Mouse (Mus musculus) stomach, embryonic 16.5 days (tissue): ENCODE data around the gene Rock2. TPM values are rescaled to one million over a fixed set of nuclear protein-coding genes. Genes with fewer than 3 reads are reported as not detected.

Experiments used
- ATAC-seq: fragments of 200-750 bp; cut with Nextera tagmentation; 2 replicates; pipeline ENCODE4 v1.8.0; 2017; ENCODE audit warnings: moderate number of reproducible peaks, moderate TSS enrichment; ENCODE audit not compliant: insufficient read depth, low FRiP score
- H3K27ac ChIP-seq: fragments of 300-500 bp; sonication (generic); 2 replicates; pipeline ENCODE4 v1.5.1; 2014; ENCODE audit warnings: low read length
- H3K27me3 ChIP-seq: fragments of 300-500 bp; sonication (generic); 2 replicates; pipeline ENCODE4 v1.6.1; 2014; ENCODE audit warnings: low read length, control low read depth, mixed read lengths; ENCODE audit not compliant: control insufficient read depth, insufficient read depth
- H3K36me3 ChIP-seq: fragments of 300-500 bp; sonication (generic); 2 replicates; pipeline ENCODE4 v1.6.1; 2014; ENCODE audit warnings: low read length; ENCODE audit not compliant: control insufficient read depth, insufficient read depth
- H3K4me1 ChIP-seq: fragments of 300-500 bp; sonication (generic); 2 replicates; pipeline ENCODE4 v1.6.1; 2014; ENCODE audit warnings: low read length, control low read depth, mixed read lengths; ENCODE audit not compliant: control insufficient read depth, insufficient read depth
- H3K4me2 ChIP-seq: fragments of 300-500 bp; sonication (generic); 2 replicates; pipeline ENCODE4 v1.6.1; 2014; ENCODE audit warnings: low read depth, low read length, mixed read lengths
- H3K4me3 ChIP-seq: fragments of 300-500 bp; sonication (generic); replicated peaks from 2 replicates; pipeline ENCODE4 v1.5.1; 2014; ENCODE audit warnings: mild to moderate bottlenecking, low read length
- H3K9ac ChIP-seq: fragments of 300-500 bp; sonication (generic); 2 replicates; pipeline ENCODE4 v1.6.1; 2014; ENCODE audit warnings: low read length
- H3K9me3 ChIP-seq: fragments of 300-500 bp; sonication (generic); replicated peaks from 2 replicates; pipeline ENCODE4 v1.6.1; 2016; ENCODE audit warnings: low read length, control low read depth; ENCODE audit not compliant: control insufficient read depth
- whole genome bisulfite sequencing: fragments of 180-500 bp; shearing (Covaris S2); extraction: QIAGEN DNeasy Blood & Tissue Kit; methylation state at CpG from one replicate; pipeline ENCODE4 v1.1.7; 2014; 5-methylcytosine and 5-hydroxymethylcytosine counted together
- polyA plus RNA-seq: library from polyadenylated mRNA; unstranded; fragments of >200 nt; fragmentation: Nextera tagmentation; extraction: Ambion mirVana; gene quantifications from 2 replicates; pipeline ENCODE4 v1.2.1, GENCODE M21; 2015

Rock2 gene
- polyA plus RNA-seq, 1 experiment from 2014 or later: 16.5 TPM

DNA sequence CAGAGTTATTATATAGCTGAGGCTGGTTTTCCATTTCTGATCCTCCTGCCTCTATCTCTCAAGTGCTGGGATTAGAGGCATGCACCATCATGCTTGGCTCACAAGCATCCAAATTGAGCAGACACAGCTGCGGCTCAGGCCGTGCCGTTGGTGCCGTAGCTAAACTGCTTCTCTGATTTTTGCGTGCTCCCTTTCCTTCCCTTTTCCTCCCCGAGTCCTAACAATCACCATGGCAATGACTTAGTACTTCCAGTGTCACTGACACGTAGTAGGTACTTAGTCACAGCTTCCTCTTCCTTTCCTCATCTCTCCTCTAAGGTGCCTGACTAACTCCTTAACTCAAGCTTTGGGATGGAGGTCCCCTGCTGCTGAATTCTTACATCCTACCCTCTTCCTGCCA lies 19.0 kb upstream of the Rock2 start:
- H3K4me3 ChIP-seq: no peak overlapping the region
- peak; percentile 38; the same call in 1 of the 2 replicates for ATAC-seq
- peaks cover 58% of the 10 kb centered on the region for H3K4me1 ChIP-seq
- H3K27ac ChIP-seq: peak overlapping the region; percentile 26
- peaks cover 4% of the 10 kb centered on the region; the same call in 1 of the 2 replicates for H3K9me3 ChIP-seq
- H3K27me3 ChIP-seq: no peaks in the 10 kb centered on the region
- 46% methylated on average over 7 of the region's 7 CpGs for WGBS
- H3K36me3 ChIP-seq: no peaks in the 10 kb centered on the region
- H3K4me2 ChIP-seq: no peak overlapping the region
- H3K9ac ChIP-seq: no peak overlapping the region

GRCm38 (mm10) chr12:16876667-16877066 lies 18.0 kb upstream of the Rock2 start:
- no peak overlapping the region for H3K4me3 ChIP-seq
- H3K27ac ChIP-seq: peak overlapping the region; percentile 39
- peaks cover 54% of the 10 kb centered on the region for H3K4me1 ChIP-seq
- H3K9ac ChIP-seq: no peak overlapping the region
- no peak for ATAC-seq
- H3K27me3 ChIP-seq: no peaks in the 10 kb centered on the region
- H3K9me3 ChIP-seq: no peaks in the 10 kb centered on the region
- 38% methylated on average over 3 of the region's 3 CpGs for WGBS
- no peaks in the 10 kb centered on the region for H3K36me3 ChIP-seq
- H3K4me2 ChIP-seq: no peak overlapping the region

GRCm38 (mm10) chr12:16877141-16877540 lies 17.6 kb upstream of the Rock2 start:
- ATAC-seq: no peak

DNA sequence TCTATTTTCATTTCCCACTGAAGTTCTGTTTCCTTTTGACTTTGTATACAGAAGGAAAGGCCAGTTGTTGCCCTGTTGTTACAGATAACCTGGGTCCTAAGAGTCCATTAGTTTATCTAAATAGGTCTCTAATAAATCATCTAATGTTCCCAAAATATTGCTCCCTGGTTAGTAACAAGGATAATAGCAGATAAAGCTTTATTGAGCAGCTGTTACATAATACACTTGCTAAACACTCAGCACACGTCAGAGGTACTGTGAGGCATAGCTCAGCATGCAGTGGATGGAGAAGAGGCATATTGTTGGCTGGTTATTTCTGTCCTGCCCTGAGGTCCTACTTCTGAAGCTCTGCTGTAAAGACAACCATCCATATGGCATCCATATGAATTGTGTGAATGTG lies 17.0 kb upstream of the Rock2 start:
- H3K36me3 ChIP-seq: no peaks in the 10 kb centered on the region
- H3K27ac ChIP-seq: peak overlapping the region; percentile 39; the same call in 1 of the 2 replicates
- WGBS: 41% methylated on average over 1 of the region's 1 CpGs
- H3K4me3 ChIP-seq: no peak overlapping the region
- no peak overlapping the region for H3K4me2 ChIP-seq
- ATAC-seq: no peak
- peaks cover 49% of the 10 kb centered on the region for H3K4me1 ChIP-seq
- no peak overlapping the region for H3K9ac ChIP-seq
- no peaks in the 10 kb centered on the region for H3K9me3 ChIP-seq
- H3K27me3 ChIP-seq: no peaks in the 10 kb centered on the region

More at GRCm38 (mm10) chr12:16877141-16877540, 17.6 kb upstream of the Rock2 start:
- Histone ChIP-seq H3K9me3 (no peaks in the 10 kb centered on the region), H3K36me3 (no peaks in the 10 kb centered on the region), H3K9ac (no peak overlapping the region), H3K4me3 (no peak overlapping the region), H3K27me3 (no peaks in the 10 kb centered on the region), H3K27ac (peak overlapping the region; percentile 39), H3K4me1 (peaks cover 51% of the 10 kb centered on the region), H3K4me2 (no peak overlapping the region)
- 43% methylated on average over 5 of the region's 5 CpGs for WGBS

DNA sequence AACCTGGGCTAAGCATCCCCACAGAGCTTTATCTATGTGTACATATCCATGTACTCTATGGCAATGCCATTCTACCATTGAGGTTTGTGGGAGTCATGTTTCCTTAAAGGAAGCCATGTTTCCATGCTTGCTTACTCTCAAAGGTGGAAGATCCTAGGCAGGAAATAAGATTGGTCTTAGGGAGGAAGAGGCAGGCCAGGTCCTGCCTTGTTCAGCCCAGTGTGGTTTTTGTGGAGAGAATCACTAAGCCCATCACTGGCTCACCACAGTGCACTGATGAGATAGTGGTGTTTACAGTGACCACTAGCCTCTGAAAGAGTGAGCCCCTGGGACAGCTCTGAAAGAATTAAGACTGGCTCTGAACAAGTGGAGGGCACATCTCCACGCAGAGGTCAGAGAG lies 15.3 kb upstream of the Rock2 start:
- no peak for ATAC-seq
- no peak overlapping the region for H3K4me3 ChIP-seq
- no peak overlapping the region for H3K27ac ChIP-seq
- no peaks in the 10 kb centered on the region for H3K27me3 ChIP-seq
- WGBS: 76% methylated on average over 1 of the region's 1 CpGs
- no peak overlapping the region for H3K4me2 ChIP-seq
- no peaks in the 10 kb centered on the region for H3K9me3 ChIP-seq
- H3K4me1 ChIP-seq: peaks cover 33% of the 10 kb centered on the region
- H3K9ac ChIP-seq: no peak overlapping the region
- no peaks in the 10 kb centered on the region for H3K36me3 ChIP-seq

DNA sequence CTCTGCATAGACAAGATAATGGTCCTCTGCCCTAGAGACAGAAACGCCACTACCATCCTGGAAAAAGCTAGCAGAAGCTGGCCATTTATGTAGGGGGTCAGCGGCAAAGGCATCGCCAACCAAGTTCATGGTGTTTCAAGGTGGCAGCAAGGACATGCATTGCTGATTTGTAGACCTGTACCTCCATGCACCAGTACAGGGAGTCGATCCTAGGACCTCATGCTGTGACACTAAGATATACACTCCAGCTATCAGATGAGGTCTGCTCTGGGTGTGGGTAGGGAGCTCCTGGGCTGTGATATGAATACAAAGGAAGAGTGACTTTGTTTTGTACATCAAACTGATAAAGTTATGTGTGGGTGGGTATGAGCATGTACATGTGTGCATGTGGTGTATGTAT lies 14.6 kb upstream of the Rock2 start:
- WGBS: 81% methylated on average over 4 of the region's 4 CpGs
- H3K4me1 ChIP-seq: peaks cover 26% of the 10 kb centered on the region
- H3K9ac ChIP-seq: no peak overlapping the region
- no peak overlapping the region for H3K27ac ChIP-seq
- H3K27me3 ChIP-seq: no peaks in the 10 kb centered on the region
- H3K9me3 ChIP-seq: no peaks in the 10 kb centered on the region
- no peak overlapping the region for H3K4me2 ChIP-seq
- H3K4me3 ChIP-seq: no peak overlapping the region
- no peak for ATAC-seq
- no peaks in the 10 kb centered on the region for H3K36me3 ChIP-seq

DNA sequence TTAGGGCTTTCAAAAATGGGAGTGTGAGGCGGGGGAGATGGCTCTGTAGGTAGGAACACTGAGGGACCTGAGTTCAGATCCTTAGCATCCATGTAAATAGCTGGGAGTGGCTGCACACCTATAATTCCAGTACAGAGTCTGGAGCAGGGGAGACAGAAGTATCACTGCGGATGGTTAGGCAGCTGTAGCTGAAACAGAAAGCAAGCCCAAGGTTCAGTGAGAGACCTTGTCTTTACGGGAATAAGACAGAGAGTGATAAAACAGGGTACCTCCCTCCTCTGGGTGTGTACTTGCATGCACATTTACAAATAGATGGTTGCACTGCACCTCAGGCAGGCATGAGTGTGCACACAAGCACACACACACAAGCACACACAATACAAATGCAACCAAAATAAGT lies 12.3 kb upstream of the Rock2 start:
- WGBS: 67% methylated on average over 3 of the region's 3 CpGs
- ATAC-seq: no peak
- H3K4me3 ChIP-seq: no peak overlapping the region

GRCm38 (mm10) chr12:16883111-16883510 lies 11.6 kb upstream of the Rock2 start:
- Histone ChIP-seq H3K4me3 (no peak overlapping the region), H3K4me2 (no peak overlapping the region), H3K27ac (no peak overlapping the region), H3K9me3 (no peaks in the 10 kb centered on the region), H3K27me3 (no peaks in the 10 kb centered on the region), H3K36me3 (no peaks in the 10 kb centered on the region), H3K9ac (no peak overlapping the region), H3K4me1 (peaks cover 4% of the 10 kb centered on the region; the same call in 1 of the 2 replicates)
- 68% methylated on average over 7 of the region's 7 CpGs for WGBS
- no peak for ATAC-seq

More for the DNA sequence above, 12.3 kb upstream of the Rock2 start:
- Histone ChIP-seq H3K9ac (no peak overlapping the region), H3K27me3 (no peaks in the 10 kb centered on the region), H3K4me1 (peaks cover 4% of the 10 kb centered on the region; the same call in 1 of the 2 replicates), H3K27ac (no peak overlapping the region), H3K36me3 (no peaks in the 10 kb centered on the region), H3K9me3 (no peaks in the 10 kb centered on the region), H3K4me2 (no peak overlapping the region)

DNA sequence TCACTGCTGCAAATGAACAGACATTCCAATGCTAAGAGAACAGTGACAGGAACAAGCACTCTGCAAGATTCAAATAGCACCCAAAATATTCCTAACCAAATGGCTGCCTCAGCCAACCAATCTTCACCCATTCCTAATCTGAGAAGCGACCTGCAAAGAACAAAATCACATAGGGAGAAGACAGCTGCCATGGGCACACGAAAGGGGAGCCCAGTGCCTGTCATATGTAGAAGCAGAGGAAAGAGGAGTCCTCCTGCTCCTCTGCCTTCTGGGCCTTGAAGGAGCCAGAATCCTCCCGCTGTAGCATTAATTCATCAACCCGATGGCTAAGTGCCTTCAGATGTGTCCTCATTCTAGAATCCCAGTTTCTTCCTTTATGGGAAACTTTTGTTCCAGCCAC lies 10.2 kb upstream of the Rock2 start:
- Histone ChIP-seq H3K4me3 (no peak overlapping the region), H3K9ac (no peak overlapping the region), H3K36me3 (no peaks in the 10 kb centered on the region), H3K4me2 (no peak overlapping the region), H3K9me3 (no peaks in the 10 kb centered on the region), H3K4me1 (no peaks in the 10 kb centered on the region), H3K27me3 (no peaks in the 10 kb centered on the region), H3K27ac (no peak overlapping the region)
- 92% methylated on average over 4 of the region's 4 CpGs for WGBS
- no peak for ATAC-seq

DNA sequence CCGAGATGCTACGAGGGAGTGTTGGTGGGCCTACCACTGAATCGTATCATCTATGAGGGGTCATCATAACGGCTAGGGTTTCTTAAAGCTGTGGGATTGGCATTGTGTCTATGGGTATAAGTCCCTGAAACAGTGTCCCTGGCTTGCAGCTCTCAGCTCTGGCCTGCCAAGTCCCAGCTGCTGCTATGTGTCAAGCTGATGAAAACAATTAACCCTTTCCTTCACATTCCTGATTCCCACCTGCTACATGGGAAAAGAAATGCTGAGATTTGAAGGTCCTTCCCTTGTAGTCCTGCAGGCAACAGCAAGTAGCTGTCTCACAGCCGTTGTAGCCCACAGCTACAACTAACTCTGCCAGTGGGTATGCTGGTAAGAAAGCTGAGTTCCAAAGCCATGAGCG lies 8.3 kb upstream of the Rock2 start:
- Histone ChIP-seq H3K27ac (no peak overlapping the region), H3K27me3 (no peaks in the 10 kb centered on the region), H3K4me2 (no peak overlapping the region), H3K9me3 (no peaks in the 10 kb centered on the region), H3K36me3 (no peaks in the 10 kb centered on the region), H3K4me1 (no peaks in the 10 kb centered on the region), H3K9ac (no peak overlapping the region), H3K4me3 (no peak overlapping the region)
- no peak for ATAC-seq
- 85% methylated on average over 6 of the region's 6 CpGs for WGBS
